Mouse (Mus musculus) left cerebral cortex, postnatal 14 days (tissue): ENCODE results near the gene Ctse. TPM values are rescaled to one million over a fixed set of nuclear protein-coding genes. Genes with fewer than 3 reads are reported as not detected.

Experiments
- DNase-seq, 2 experiments: peaks; one replicate each; pipeline ENCODE4 v3.0.0; 2021 to 2022; ENCODE audit warnings: low spot score in 2 of 2, mixed read lengths in 1 of 2
- intact Hi-C: fragments of 180-260 bp; cut with DNase I; formaldehyde crosslinking; loops from one replicate; pipeline ENCODE4 v1.15.1; 2025
- total RNA-seq, 2 experiments: library from RNA; stranded (reverse); gene quantifications; 2 replicates each; pipeline ENCODE4 v1.2.3; 2021

The Ctse gene
- total RNA-seq, 2 experiments from 2014 or later = 0.15 to 0.21 TPM

- intact Hi-C loops = no loop called here
- no peak for DNase-seq
These were observed 3.5 kb downstream of the Ctse start for GRCm38 (mm10) chr1:131641565-131641964.

DNA sequence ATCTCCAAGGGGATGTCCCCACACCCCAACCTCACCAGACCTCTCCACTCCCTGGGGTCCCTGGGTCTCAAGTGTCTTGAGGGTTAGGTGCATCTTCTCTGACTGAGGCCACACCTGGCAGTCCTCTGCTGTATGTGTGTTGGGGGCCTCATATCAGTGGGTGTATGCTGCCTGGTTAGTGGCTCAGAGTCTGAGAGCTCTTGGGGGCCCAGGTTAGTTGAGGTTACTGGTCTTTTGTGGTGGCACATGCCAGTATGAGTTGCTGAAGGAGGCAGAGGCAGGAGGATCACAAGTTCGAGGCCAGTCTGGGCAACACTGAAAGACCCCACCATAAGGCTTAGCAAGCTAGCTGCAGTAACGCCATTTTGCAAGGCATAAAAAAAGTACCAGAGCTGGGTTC, 4.1 kb downstream of the Ctse start:
- intact Hi-C loops = no loop called here
- DNase-seq = no peak

- intact Hi-C loops = no loop called here
These were observed 14.8 kb downstream of the Ctse start for GRCm38 (mm10) chr1:131652670-131653443.

DNA sequence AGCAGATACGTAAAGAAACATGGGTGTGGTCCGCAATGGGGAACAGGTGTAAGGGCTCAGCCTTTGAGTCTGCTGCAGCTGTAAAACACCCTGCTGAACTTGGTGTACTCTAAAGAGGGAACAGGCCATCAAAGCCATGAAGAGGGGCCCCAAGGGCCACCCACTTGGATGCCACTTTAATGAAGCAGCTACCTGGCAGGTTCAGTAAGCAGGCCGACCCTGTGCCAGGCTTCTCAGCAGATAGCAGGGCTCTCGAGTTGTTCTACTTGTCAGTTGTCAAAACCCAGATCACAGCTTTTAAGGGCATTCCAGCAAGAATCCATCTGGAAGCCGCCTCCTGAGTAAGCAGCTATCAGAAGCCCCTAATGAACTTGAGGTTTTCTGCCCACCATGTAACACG, 17.5 kb downstream of the Ctse start:
- DNase-seq = no peak
- intact Hi-C loops = loop anchor here (5.0 kb wide), 1 partner anchor 108 kb away; no protein-coding TSS in a partner anchor

More at GRCm38 (mm10) chr1:131652670-131653443, 14.8 kb downstream of the Ctse start:
- DNase-seq = no peak

GRCm38 (mm10) chr1:131657945-131658354, 19.8 kb downstream of the Ctse start:
- peak; percentile 95 to 97 for DNase-seq
- intact Hi-C loops = loop anchor here (5.0 kb wide), 1 partner anchor 111 kb away; no protein-coding TSS in a partner anchor

DNA sequence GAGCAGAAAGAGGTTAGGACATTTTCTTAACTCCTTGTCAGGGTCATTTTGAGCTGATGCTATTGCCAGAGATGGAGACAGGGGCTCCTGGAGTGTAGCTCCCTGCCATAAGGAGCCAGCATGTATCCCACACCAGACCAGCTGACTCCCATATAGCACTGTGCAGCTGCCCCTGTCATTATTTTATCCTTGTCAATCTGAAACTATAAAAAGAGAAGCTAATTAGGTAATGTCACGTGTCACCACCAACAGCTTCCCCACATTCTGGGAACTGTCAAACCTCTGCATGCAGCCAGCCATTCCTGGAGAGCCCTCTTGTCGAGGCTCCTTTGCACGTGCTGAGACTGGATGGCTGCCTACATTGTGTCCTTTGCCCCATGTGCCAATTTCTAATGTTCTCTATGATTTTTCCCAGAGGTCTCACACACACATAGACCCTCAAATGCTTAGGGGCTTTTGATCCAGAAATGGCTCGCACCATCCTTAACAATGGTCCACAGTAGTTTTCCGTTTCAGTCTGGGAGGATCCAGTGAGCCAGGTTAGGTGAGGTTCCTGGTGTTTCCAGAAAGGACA, 21.5 kb downstream of the Ctse start:
- intact Hi-C loops = loop anchor here (5.0 kb wide), 1 partner anchor 112 kb away; no protein-coding TSS in a partner anchor
- DNase-seq = peak in 1 of 2 experiments; percentile 25

- DNase-seq = no peak
- intact Hi-C loops = no loop called here
These were observed 22.2 kb downstream of the Ctse start for GRCm38 (mm10) chr1:131660266-131660665.

DNA sequence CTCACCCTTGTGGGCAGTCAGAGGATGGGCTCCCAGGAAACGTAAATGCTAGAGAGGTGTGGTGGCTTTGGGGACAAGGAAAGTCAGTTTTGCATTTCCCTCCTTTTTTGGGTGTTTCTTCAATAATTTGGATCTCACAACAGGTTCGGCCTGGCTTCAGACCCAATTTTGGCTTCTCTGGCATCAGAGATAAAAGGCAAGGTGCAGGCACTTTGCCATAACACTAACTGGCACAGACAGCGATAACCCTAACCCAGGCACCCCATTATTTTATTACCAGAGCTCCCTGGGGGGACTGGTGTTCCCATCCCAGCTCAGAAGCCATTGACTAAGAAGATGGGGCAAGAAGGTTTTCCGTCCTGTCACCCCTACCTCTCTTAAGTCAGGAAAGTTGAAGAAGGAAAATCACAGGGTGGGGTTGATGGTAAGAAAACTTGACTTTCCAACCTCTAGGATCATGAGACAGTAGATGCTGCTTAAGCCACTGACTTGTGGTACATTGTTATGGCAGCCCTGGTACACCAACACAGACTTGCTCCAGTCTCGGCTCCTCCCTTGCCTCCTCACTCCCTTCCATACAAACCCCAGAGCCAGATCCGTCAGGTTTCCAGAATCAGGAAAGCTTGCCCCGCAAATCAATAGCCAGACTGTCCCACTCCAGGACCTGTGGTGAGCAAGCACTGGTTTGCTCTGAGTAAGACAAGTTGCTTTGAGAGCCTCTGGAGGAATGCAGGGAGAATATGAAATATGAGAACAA, 22.8 kb downstream of the Ctse start:
- DNase-seq = no peak
- intact Hi-C loops = no loop called here

DNA sequence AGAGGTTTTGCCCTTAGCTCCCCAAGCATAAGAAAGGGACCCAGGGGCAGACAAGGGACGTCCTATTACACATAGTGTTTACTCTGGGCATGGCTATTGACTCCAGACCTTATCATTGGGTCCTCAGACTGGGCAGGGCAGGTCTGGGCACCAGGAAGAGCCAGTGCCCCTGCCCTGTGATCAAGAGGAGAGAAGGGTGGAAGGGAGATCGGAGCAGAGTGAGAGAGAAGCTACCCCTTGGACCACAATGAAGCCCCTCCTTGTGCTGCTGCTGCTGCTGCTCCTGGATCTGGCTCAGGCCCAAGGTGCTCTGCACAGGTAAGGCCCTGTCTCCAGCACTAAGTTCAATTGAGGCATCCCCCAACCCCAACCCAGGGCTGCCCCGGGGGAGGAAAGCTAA, 23.6 kb downstream of the Ctse start:
- intact Hi-C loops = no loop called here
- no peak for DNase-seq

GRCm38 (mm10) chr1:131663286-131663995, 25.3 kb downstream of the Ctse start:
- intact Hi-C loops = no loop called here

DNA sequence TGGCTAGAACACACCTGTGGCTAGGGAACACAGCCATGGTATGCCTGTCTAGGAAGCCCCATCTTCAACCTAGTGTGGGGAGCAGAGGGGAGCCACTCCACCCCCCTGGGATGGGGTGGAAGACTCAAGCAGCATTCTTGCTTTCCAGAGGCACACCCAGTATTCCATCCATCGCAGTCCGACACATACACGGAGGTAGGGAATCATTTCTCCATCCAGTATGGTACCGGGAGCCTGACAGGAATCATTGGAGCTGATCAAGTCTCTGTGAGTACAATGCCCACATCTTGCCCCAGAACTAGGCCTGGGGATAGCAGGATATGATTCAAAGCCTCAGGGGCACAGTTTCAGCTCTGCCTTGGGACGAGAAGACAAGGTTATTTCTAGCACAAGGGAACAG, 26.0 kb downstream of the Ctse start:
- DNase-seq = no peak
- intact Hi-C loops = no loop called here

More at GRCm38 (mm10) chr1:131663286-131663995, 25.3 kb downstream of the Ctse start:
- no peak for DNase-seq

DNA sequence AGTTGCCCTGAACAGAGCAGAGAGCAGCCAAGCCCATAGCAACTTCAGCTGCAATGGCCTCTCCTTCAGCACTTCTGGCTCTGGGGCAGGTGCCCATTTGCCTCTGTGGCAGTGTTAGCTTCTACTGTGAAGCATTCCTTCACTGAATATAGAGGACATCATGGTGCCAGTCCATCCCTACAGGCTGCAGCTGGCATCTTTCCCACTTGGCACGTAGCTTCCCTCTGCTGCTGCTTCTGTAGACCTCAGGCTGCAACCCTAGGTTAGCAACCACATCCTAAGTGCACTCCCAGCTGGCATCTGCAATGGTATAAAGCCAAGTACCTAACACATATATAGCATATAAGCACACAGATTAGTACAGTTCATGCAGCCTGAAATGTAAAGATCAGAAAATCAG, 27.8 kb downstream of the Ctse start:
- no peak for DNase-seq
- intact Hi-C loops = no loop called here

DNA sequence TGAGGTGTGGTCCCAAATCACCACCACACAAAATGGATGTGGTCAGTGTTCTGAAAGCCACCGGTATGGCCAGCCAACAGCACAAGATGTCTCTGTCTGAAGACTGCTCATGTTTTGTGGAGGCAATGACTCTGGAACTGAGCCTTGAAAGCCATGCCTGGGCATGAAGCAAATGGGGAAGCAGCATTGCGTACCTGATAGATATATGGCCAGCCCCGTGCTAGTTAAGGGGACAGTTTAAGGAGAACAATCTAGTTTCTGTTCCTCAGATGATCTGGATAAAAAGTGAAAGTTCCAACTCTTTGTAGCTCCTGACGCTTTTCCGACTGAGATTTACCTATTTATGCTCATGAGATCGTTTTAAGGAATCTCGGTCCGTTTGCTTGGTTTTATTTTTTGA, 33.0 kb downstream of the Ctse start:
- intact Hi-C loops = no loop called here
- DNase-seq = no peak

DNA sequence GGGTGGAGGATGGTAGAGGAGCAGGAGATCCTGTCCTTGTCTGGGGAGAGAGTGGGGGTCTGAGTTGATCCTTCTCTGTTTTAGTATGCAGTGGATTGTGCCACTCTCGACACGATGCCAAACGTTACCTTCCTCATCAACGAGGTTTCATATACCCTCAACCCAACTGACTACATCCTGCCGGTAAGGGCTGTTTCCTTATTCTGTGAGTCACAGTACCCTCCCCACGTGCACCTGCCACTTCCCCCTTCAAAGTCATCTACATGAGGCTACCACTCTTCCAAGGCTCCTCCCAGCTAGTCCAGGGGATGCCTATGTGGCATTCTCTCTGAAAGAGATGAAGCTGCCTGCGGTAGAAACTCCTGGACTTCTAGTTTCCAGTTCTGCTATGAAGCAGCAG, 34.3 kb downstream of the Ctse start:
- DNase-seq = no peak
- intact Hi-C loops = no loop called here

DNA sequence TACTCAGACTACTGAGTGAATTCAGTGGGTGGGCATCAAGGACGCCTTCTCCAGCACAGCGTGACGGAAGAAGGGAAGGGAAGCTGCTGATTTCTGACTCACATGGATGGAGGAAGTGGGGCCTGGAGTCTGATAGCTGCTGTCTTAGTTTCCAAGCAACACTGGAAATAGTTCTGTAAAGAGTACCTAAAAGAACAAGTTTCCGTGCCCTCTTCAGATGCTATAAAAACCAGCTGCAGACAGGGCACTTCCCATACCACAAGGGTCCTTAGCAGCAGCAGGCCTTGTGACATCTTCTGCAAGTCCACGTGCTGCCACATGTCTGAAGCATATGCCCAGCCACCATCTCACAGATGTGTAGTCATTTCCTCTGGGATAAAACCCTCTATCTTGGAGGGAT, 41.5 kb downstream of the Ctse start:
- DNase-seq = no peak

DNA sequence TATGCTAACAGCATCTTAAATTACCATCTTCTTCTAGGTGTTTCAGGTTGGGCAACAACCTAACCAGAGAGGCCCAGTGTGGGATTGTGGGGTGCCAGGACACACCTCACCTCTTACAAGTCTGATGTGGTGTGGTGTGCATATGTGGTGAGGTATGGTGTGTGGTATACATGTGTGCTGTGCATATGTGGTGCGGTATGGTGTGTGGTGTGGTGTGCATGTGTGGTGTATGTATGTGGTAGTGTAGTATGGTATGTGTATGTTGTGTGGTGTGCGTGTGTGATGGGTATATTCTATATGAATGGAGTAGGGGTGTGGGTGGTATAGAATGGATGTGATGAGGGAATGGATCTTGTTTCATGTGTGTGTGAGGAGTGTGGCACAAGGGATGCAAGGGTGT, 49.6 kb downstream of the Ctse start:
- intact Hi-C loops = no loop called here
- DNase-seq = no peak

More for the DNA sequence above, 41.5 kb downstream of the Ctse start:
- intact Hi-C loops = no loop called here

DNA sequence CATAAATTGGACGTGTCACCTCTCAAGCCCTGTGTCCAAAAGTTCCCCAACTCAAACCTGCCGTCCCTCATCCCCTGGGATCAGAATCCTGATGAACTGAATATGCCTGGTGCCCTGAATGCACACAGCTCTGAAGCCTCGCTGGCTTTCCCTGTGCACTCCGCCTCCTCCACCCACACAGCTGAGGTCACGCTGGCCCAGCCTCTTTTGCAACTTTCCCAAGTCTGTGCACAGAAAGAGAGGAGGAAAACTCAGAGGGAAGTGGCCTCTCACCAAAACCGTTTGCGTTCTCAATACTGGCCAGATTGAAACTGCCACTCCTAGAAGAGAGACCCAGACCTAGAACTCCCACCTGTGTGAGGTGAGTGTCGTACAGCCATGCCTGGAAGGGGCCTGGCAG, 50.4 kb downstream of the Ctse start, which contains the start of gene Rab7b:
Rab7b (plus strand) TSS at position 221 of the 400 bp plus-strand sequence.
- intact Hi-C loops = no loop called here
- DNase-seq = no peak

GRCm38 (mm10) chr1:131689016-131689415, 50.9 kb downstream of the Ctse start:
- intact Hi-C loops = no loop called here
- DNase-seq = no peak

- DNase-seq = no peak
- intact Hi-C loops = no loop called here
These were observed 51.8 kb downstream of the Ctse start for GRCm38 (mm10) chr1:131689899-131690298.

- intact Hi-C loops = no loop called here
- DNase-seq = no peak
These were observed 52.3 kb downstream of the Ctse start for GRCm38 (mm10) chr1:131690435-131690834.
